16 mouse cellular contexts compared by ENCODE assay signal in the genomic region with DNA sequence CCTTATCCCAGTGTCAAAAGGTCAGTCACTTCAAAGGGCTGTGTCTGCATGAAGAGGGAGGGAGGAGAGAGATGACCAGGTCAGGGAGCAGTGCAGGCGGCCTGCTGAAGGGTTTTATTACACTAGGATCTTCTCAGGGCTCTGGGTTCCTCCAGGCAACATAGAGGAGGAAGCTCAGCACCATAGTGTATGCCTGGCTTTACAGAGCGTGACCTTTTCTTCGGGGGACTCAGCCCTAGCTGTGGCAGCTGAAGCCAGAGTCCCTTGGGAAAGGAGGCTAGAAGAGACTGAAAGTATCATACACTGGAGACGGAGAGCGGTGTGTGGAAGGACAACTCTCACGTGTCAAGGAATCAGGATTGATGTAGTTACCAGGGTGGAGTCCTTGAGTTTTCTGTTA.
"Had no signal": no experiment of that assay in that cellular context is flagged by ENCODE, and none has a peak within 500 bp of the region (broad histone marks: within the 10 kb centered on the region; RNA-seq: fewer than 3 reads in every experiment).

No protein-coding gene starts in this region.

- H3K4me2 ChIP-seq: liver, embryonic 11.5 days; liver, embryonic 15.5 days; neural tube, embryonic 13.5 days had no signal

- H3K27me3 ChIP-seq: liver, embryonic 15.5 days; neural tube, embryonic 13.5 days had no signal

- ATAC-seq: inflammation-experienced regulatory T-cells, adult 6 months; intestine, postnatal 0 days; midbrain, embryonic 16.5 days had no signal

- H3K9me3 ChIP-seq: limb, embryonic 10.5 days; liver, embryonic 15.5 days; midbrain, embryonic 10.5 days; neural tube, embryonic 13.5 days had no signal

- H3K4me1 ChIP-seq: liver, embryonic 15.5 days; neural tube, embryonic 13.5 days had no signal

- H3K9ac ChIP-seq: liver, embryonic 15.5 days; neural tube, embryonic 13.5 days had no signal

- DNase-seq: kidney, postnatal 10 days; lung, adult 2 months; lung, postnatal 10 days; lung, postnatal 4 days; right cerebral cortex, postnatal 14 days; thymus, adult 18-20 months; thymus, postnatal 25 days had no signal

- H3K4me3 ChIP-seq: left cerebral cortex, adult 2 months; limb, embryonic 10.5 days; liver, embryonic 15.5 days; midbrain, embryonic 10.5 days; neural tube, embryonic 13.5 days had no signal

- H3K36me3 ChIP-seq: limb, embryonic 10.5 days; liver, embryonic 15.5 days; midbrain, embryonic 10.5 days; neural tube, embryonic 13.5 days had no signal

- H3K27ac ChIP-seq: left cerebral cortex, adult 2 months; limb, embryonic 10.5 days; liver, embryonic 15.5 days; midbrain, embryonic 10.5 days; neural tube, embryonic 13.5 days had no signal
